Mouse (Mus musculus) brain, embryonic 14.5 days (tissue): ENCODE data around the gene Cux2.

Source experiments
- CTCF ChIP-seq: fragments of 200-500 bp; IDR thresholded peaks from 2 replicates; pipeline ENCODE4 v1.5.1; 2012; ENCODE audit warnings: inconsistent platforms, mild to moderate bottlenecking, moderate library complexity, borderline replicate concordance; ENCODE audit not compliant: insufficient read depth, insufficient read length; ENCODE audit errors: extremely low read depth
- POLR2A ChIP-seq: fragments of 200-500 bp; IDR thresholded peaks from 2 replicates; pipeline ENCODE4 v1.6.1; 2012; ENCODE audit warnings: mild to moderate bottlenecking, inconsistent platforms, borderline replicate concordance; ENCODE audit not compliant: poor library complexity, insufficient read depth, insufficient read length, severe bottlenecking; ENCODE audit errors: extremely low read depth

DNA sequence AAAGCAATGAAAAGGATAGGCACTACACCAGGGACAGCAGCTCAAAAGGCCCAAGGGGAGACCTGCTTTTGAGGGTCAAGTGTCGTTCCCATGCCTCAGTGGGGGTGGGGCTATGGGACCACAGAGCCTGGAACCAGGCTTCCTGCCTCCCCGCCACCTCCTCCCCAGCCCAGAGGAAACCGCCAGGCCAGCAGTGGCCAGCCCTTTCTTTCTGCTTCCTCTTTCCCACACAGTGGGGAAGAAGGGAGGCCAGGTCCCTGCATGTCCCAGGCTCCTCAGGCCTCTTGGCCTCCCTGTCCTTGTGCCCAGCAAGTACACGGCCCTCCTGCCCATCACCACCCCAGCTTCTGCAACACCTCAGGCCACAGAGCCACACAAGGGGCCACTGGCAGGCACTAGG lies 225.8 kb downstream of the Cux2 start:
- TF ChIP-seq CTCF = no peak
- TF ChIP-seq POLR2A = no peak
